Mouse (Mus musculus) mouse embryonic stem cell (cell line): Measurements from ENCODE around the gene Tpd52l2.

Experiments used
- in situ Hi-C, 2 experiments: fragments of 300-500 bp; cut with MboI; formaldehyde crosslinking; loops; 1 replicate in 1 of 2; 3 replicates in 1 of 2; pipeline ENCODE4 v1.14.3; 2019 to 2020; ENCODE audit warnings: low sequenced_read_pairs in 2 of 2, low pct_unique_long_range_greater_than_20kb in 1 of 2, mixed read lengths in 1 of 2; ENCODE audit not compliant: unreplicated experiment in 1 of 2

Tpd52l2 gene

DNA sequence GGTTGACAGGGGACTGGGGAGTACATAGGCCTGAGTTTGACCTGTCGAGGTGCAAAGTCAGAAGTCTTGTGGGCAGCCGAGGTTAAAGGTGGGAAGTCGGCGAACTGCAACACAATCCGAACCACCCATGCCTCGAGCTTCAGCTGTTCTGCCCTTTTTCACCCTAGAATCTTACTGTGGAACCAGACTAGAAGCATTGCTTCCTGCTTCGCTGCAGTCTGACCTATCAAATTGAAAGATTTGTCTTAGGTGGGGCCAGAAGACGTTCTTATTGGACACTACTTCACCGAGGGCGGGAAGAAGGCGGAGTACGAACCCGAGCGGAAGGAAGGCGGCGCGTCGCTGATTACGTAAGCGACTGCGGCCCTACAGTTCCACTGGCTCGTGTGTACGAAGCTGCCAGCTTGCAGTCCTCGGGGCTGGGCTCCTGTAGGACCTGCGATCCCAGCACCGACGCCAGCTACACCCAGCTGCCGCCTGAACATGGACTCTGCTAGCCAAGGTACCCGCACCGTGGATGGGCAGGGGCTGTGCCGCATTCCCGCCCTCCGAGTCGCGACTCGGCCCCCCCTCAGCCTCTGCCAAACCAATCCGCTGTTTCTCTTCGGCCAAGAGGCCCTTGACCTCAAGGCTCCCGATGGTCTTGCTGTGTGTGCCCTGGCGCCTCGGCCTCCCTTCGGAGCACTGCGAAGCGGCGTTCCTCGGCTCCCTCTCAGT is at the start of gene Tpd52l2:
TSS of gene Tpd52l2 (plus strand) at position 312 of the 717 bp plus-strand sequence.
- in situ Hi-C loops: no loop called here

DNA sequence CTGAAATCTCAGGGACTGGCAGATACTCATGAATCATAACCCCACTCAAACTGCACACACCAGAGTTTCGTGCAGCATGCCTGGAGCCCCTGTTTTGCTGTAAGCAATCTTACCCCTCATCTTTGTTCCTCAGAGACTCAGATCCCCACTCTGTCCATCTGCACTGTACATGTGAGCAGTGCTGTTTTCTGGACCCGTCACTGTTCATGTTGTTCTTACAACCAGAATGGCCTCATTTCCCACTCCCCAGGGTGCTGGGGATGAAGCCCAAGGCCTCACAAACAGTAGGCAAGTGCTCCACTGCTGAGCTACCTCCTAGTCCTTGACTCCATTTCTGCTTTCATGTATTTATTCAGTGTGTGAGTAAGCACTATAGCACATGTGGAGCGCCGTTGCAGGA is 44.8 kb upstream of the Tpd52l2 start:
- in situ Hi-C loops: no loop called here

DNA sequence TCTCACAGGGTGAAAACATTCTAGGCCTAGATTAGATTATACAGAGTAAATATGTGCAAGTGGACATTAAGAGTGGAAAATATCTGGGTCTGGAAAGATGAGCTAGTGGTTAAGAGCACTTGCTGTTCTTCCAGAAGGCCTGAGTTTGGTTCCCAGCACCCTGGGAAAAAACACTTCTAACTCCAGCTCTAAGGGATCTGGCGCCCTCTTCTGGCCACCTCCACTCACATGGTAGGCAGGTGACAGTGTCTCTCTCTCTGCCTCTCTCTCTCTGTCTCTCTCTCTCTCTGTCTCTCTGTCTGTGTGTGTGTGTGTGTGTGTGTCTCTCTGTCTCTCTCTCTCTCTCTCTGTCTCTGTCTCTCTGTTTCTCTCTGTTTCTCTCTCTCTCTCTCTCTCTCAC is 43.7 kb upstream of the Tpd52l2 start:
- in situ Hi-C loops: no loop called here

GRCm38 (mm10) chr2:181455899-181456298 is 41.0 kb upstream of the Tpd52l2 start:
- in situ Hi-C loops: no loop called here

DNA sequence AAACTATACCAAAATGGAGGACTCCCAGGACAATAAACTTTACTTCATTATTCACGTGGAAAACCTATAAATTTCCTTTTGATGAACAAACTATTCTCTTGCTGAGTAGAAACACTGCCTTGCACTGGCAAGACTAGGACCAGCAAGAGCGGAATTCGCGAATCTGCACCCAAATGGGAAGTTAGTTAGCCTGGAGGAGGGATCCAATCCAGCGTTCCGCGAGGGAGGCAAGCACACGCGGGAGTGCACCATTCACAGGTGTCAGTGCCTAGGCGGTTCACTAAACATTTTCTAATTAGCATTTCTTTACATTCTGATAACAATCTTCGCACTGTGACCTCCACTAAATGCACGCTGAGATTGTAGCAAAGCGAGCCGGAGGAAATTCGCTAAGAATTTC is 39.1 kb upstream of the Tpd52l2 start:
- in situ Hi-C loops: no loop called here

DNA sequence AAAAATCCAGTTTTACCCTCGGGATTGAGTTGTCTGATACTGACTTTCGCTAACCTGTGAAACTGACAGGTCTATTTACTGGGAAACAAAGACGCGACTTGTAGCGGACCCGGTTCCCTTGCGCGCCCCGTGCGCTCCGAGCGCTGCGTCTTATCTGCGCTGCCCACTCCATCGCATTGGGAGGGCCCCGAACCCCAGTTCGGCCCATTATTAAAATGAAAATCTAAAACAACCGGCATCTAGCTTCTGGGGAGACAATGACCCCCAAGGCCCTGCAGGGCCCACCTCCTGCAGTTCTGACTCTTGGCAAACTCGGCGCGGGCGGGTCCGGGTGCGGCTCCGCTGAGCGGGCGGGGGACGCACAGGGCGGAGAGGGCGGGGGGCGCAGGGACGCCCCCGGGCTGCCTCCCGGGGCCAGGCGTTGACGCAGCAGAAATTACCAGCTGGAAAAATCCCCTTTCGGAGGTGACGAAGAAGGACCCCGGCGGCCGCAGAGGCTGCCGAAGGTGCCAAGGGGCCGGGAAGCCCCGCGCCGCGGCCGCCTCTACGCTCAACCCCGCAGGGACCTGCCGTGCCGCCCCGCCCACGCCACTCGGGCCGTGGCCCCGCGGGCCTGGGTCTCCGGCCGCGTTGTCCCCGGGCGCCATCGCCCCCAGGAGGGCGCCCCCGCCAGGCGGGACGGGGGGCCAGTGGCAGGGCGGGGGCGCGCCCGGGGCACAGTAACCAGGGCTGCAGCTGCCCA is 38.4 kb upstream of the Tpd52l2 start:
- in situ Hi-C loops: no loop called here

GRCm38 (mm10) chr2:181459153-181459672 is 37.7 kb upstream of the Tpd52l2 start, which contains the start of gene Zbtb46:
TSS of gene Zbtb46 (minus strand) at chr2:181459426.
- in situ Hi-C loops: no loop called here

GRCm38 (mm10) chr2:181459673-181460621 is 37.0 kb upstream of the Tpd52l2 start:
- in situ Hi-C loops: no loop called here

- in situ Hi-C loops: no loop called here
Observed at GRCm38 (mm10) chr2:181461536-181462100, 35.3 kb upstream of the Tpd52l2 start.

DNA sequence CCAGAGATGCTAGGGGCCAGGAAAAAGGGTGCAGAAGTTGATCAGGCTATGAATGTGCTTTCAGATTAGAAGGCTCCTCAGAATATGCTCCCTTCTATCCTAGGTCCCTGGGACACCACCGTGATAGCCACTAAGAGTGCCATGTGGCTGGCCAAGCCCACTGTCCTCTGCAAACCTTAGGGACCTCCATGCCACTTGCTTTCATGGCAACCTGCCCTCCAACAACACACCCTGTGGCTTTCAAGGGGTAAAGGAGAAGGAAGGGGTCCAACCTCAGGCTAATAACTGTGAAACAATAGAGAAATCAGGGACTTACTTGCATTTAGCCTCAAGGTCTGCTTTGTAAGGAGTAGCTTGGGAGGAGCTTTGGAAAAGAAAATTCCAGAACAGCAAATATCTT is 34.3 kb upstream of the Tpd52l2 start:
- in situ Hi-C loops: no loop called here

GRCm38 (mm10) chr2:181463008-181463738 is 33.8 kb upstream of the Tpd52l2 start:
- in situ Hi-C loops: no loop called here

DNA sequence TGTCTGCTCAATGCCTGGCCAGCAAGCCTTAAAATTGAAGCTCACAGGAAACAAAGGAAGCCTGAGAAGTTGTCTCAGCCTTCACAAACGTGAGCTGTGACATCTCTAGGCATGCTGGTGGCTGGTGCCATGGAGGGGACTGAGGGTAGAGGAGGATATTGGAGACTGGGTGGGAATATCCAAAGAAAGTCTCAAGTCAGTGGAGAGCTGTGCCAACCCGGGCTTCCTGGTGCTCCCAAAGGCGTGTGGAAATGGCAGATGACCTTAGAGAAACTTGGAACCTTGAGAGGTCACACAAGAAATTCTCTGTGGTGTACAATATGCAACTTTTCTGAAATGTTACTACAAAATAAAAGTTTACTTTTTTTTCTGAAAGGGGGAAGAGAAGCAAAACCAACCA is 31.5 kb upstream of the Tpd52l2 start:
- in situ Hi-C loops: no loop called here

GRCm38 (mm10) chr2:181470285-181470684 is 26.7 kb upstream of the Tpd52l2 start:
- in situ Hi-C loops: no loop called here

- in situ Hi-C loops: no loop called here
Observed at GRCm38 (mm10) chr2:181471246-181471645, 25.7 kb upstream of the Tpd52l2 start.

- in situ Hi-C loops: no loop called here
Observed at GRCm38 (mm10) chr2:181472256-181472827, 24.6 kb upstream of the Tpd52l2 start.

- in situ Hi-C loops: no loop called here
Observed at GRCm38 (mm10) chr2:181483120-181483519, 13.8 kb upstream of the Tpd52l2 start.

DNA sequence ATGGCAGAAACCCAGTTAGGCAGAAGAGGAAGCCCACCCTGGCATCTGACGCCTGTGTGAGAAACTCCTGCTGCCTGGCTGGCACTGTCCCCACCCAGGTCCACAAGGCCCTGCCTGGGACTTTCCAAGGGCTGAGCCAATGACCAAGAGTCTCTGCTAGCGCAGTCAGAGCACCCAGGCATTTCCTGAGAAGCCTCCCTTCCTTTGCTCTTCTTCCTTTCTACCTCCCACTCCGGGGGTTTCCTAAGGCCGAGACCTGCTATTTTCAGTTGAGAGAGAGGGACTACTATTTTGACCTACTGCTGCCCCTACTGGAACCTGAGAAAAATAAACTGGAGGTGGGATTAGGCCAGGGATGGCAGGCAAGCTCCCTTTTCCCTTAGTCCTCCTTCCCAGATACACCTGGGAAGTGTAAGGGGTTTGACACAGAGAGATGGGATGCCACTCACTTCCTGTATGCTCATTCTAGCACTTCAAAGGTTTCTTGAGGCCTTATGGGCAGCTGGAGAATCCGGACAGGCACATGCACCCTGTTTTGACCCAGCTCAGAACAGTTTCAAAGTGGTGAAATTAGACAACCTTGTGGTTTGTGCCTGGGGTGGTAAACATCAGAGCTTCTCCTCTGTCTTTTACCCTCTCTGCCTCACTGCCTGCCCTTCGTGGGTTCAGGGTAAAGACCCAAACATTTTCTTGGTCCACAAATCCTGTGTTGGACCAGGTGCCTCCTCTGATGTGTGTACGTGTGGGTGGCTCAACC is 13.2 kb upstream of the Tpd52l2 start:
- in situ Hi-C loops: no loop called here
